Mouse (Mus musculus) mouse embryonic stem cell (cell line): ENCODE results near the gene A630001G21Rik.

ENCODE experiments used
- in situ Hi-C, 2 experiments: fragments of 300-500 bp; cut with MboI; formaldehyde crosslinking; loops; 1 replicate in 1 of 2; 3 replicates in 1 of 2; pipeline ENCODE4 v1.14.3; 2019 to 2020; ENCODE audit warnings: low sequenced_read_pairs in 2 of 2, low pct_unique_long_range_greater_than_20kb in 1 of 2, mixed read lengths in 1 of 2; ENCODE audit not compliant: unreplicated experiment in 1 of 2

The A630001G21Rik gene

GRCm38 (mm10) chr1:85779012-85779411 lies 569 bp upstream of the A630001G21Rik start:
- in situ Hi-C loops, result no loop called here

- in situ Hi-C loops, result no loop called here
These were observed 2.3 kb downstream of the A630001G21Rik start for GRCm38 (mm10) chr1:85776154-85776553.

GRCm38 (mm10) chr1:85775136-85775535 lies 3.3 kb downstream of the A630001G21Rik start:
- in situ Hi-C loops, result no loop called here

GRCm38 (mm10) chr1:85771976-85772375 lies 6.5 kb downstream of the A630001G21Rik start:
- in situ Hi-C loops, result no loop called here

- in situ Hi-C loops, result no loop called here
These were observed 10.7 kb downstream of the A630001G21Rik start for GRCm38 (mm10) chr1:85767754-85768153.

- in situ Hi-C loops, result no loop called here
These were observed 12.3 kb downstream of the A630001G21Rik start for GRCm38 (mm10) chr1:85766120-85766519.

- in situ Hi-C loops, result no loop called here
These were observed 14.2 kb downstream of the A630001G21Rik start for GRCm38 (mm10) chr1:85764291-85764690.

GRCm38 (mm10) chr1:85763386-85763785 lies 15.1 kb downstream of the A630001G21Rik start:
- in situ Hi-C loops, result no loop called here

GRCm38 (mm10) chr1:85761665-85762064 lies 16.8 kb downstream of the A630001G21Rik start:
- in situ Hi-C loops, result no loop called here

- in situ Hi-C loops, result no loop called here
These were observed 19.5 kb downstream of the A630001G21Rik start for GRCm38 (mm10) chr1:85758969-85759293.

GRCm38 (mm10) chr1:85758231-85758968 lies 20.0 kb downstream of the A630001G21Rik start:
- in situ Hi-C loops, result no loop called here

GRCm38 (mm10) chr1:85757531-85758230 lies 20.8 kb downstream of the A630001G21Rik start:
- in situ Hi-C loops, result no loop called here

- in situ Hi-C loops, result no loop called here
These were observed 26.3 kb downstream of the A630001G21Rik start for GRCm38 (mm10) chr1:85751932-85752680.

GRCm38 (mm10) chr1:85751494-85751893 lies 26.9 kb downstream of the A630001G21Rik start:
- in situ Hi-C loops, result no loop called here

- in situ Hi-C loops, result no loop called here
These were observed 27.8 kb downstream of the A630001G21Rik start for GRCm38 (mm10) chr1:85750650-85751049.

GRCm38 (mm10) chr1:85749829-85750228 lies 28.6 kb downstream of the A630001G21Rik start:
- in situ Hi-C loops, result no loop called here

- in situ Hi-C loops, result no loop called here
These were observed 31.9 kb downstream of the A630001G21Rik start for GRCm38 (mm10) chr1:85746511-85746910.

- in situ Hi-C loops, result no loop called here
These were observed 33.9 kb downstream of the A630001G21Rik start for GRCm38 (mm10) chr1:85744539-85744938.

- in situ Hi-C loops, result no loop called here
These were observed 35.4 kb downstream of the A630001G21Rik start for GRCm38 (mm10) chr1:85742916-85743505.
